Mouse (Mus musculus): ENCODE data around the gene Arhgap24. TPM values are rescaled to one million over a fixed set of nuclear protein-coding genes. Genes with fewer than 3 reads are reported as not detected.
A peak's percentile ranks its signal among the peaks of the same experiment; 100 is the strongest.

The Arhgap24 gene
- polyA plus RNA-seq, 1 experiment from 2014 or later = 10.6 TPM

DNA sequence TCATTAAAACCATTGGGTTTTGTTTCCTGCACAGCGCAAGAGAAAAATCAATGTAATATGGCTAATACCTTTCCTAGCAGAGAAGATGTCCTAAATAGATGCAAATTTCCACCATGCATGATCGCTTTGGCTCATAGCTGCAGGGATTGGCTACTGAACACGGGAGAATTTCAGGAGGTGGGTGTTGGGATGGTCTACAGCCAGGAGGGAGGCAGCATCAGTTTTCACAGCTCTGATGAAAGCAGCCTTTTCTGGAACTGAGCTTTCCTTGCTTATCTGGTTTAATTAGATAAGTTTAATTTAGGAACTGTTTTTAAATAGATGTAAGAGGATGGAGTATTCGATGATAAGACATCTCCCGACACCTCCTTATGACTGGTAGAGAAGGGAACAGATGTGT, 217.2 kb downstream of the Arhgap24 start:
- Histone ChIP-seq H3K27me3 (replicated peaks) (no peaks in the 10 kb centered on the region), H3K27ac (no peak overlapping the region), H3K9me3 (no peaks in the 10 kb centered on the region), H3K9ac (no peak overlapping the region), H3K36me3 (replicated peaks) (no peaks in the 10 kb centered on the region), H3K4me1 (no peaks in the 10 kb centered on the region), H3K4me3 (no peak overlapping the region), H3K4me2 (no peak overlapping the region)
- WGBS = 81% methylated on average over 5 of the region's 5 CpGs
- no peak for ATAC-seq (replicated peaks)

DNA sequence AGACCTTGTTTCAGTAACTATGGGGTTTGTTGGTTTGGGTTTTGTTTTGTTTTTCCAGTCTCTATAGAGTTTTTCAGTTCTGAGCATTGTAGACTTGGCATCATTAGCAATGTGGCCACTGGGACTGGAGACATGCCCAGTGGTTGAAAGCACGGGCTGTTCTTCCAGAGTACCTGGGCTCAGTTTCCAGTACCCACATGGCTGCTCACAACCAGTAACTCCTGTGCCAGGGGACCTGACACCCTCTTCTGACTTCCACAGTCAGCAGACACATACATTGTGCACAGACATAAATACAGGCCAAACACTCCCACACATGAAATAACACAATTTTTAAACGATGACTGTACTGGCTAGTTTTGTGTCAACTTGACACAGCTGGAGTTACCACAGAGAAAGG, 217.7 kb downstream of the Arhgap24 start:
- Histone ChIP-seq H3K36me3 (replicated peaks) (no peaks in the 10 kb centered on the region), H3K9ac (no peak overlapping the region), H3K4me1 (no peaks in the 10 kb centered on the region), H3K9me3 (no peaks in the 10 kb centered on the region), H3K4me2 (no peak overlapping the region), H3K27me3 (replicated peaks) (no peaks in the 10 kb centered on the region), H3K27ac (no peak overlapping the region), H3K4me3 (no peak overlapping the region)
- ATAC-seq (replicated peaks) = no peak
- WGBS = 92% methylated on average over 2 of the region's 2 CpGs

DNA sequence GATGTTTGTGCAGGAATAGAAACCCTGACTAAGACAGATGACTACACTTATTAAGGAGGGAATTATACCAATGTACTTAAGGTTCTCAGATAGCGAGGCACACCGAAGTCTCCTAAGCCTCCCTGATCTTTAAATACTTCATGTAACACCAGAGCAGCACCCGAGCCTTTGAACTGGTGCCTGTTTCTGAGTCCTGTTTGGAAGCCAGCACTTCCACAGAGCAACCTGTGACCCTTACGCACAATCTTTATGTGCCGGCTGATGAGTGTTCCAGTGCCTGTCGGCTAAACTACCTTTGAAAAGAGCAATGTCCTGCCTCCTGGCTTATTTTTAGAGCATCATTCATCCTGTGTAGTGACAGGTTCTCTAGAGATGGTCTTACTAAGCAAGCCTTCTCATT, 221.4 kb downstream of the Arhgap24 start:
- H3K36me3 ChIP-seq (replicated peaks) = no peaks in the 10 kb centered on the region
- no peak for ATAC-seq (replicated peaks)
- H3K27me3 ChIP-seq (replicated peaks) = no peaks in the 10 kb centered on the region
- H3K27ac ChIP-seq = no peak overlapping the region
- no peaks in the 10 kb centered on the region for H3K9me3 ChIP-seq
- no peak overlapping the region for H3K4me3 ChIP-seq
- no peaks in the 10 kb centered on the region for H3K4me1 ChIP-seq
- no peak overlapping the region for H3K4me2 ChIP-seq
- no peak overlapping the region for H3K9ac ChIP-seq
- 87% methylated on average over 6 of the region's 6 CpGs for WGBS

DNA sequence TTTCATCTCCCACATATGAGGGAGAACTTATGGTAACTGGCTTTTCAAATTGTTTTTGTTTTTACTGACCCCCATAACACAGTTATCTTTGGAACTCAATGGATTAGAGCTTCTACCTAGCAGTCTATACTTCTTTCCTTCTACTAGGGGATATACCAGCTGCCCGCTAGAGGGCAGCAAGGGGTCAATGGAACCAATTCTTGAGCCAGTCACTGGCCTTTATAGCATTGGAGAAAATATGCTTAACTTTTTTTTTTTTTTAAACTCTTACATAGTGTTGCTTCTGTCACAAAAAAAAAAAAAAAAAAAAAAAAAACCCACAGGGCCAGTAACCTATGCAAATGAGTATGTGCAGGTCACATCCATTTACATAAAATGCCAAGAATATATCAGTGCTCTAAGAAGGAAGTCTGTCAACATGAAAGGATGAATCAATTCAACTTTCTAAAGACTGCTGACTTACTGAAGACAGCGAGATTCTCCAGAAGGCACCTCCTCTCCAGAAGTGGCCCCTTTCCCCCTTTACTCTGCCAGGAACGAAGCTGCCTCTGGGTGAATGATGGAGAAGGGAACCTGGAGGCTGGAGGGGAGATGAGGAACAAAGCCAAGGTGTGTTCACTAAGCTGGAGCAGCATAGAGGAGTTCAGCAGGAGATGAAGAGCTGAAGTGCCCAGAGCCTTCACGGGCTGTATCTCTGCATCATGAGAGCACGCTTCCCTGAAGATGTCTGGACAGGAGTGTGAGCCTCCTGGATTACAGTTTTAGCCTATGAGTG, 222.3 kb downstream of the Arhgap24 start:
- H3K4me1 ChIP-seq = no peaks in the 10 kb centered on the region
- H3K4me2 ChIP-seq = no peak overlapping the region
- H3K36me3 ChIP-seq (replicated peaks) = no peaks in the 10 kb centered on the region
- WGBS = 53% methylated on average over 5 of the region's 5 CpGs
- no peaks in the 10 kb centered on the region for H3K27me3 ChIP-seq (replicated peaks)
- H3K9ac ChIP-seq = no peak overlapping the region
- no peaks in the 10 kb centered on the region for H3K9me3 ChIP-seq
- H3K27ac ChIP-seq = no peak overlapping the region
- no peak overlapping the region for H3K4me3 ChIP-seq
- ATAC-seq (replicated peaks) = no peak

DNA sequence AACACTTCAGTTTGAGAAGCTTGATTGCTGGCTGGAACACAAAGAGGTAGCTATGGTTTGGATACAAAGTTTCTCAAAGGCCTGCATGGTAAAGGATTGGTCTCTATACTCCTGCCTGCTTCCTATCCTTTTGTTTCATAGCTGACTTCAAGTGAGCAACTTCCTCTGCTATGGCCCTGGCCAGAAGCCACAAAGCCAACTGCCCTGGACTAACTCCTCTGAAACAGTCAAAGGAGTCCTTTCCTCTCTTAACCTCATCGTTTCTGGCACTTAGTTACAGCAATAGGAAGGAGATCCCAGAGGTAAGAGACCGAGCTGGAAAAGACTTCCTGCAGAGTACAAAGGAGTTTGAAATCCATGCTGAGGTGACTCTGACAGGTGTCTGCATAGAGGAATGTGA, 224.0 kb downstream of the Arhgap24 start:
- Histone ChIP-seq H3K9ac (no peak overlapping the region), H3K36me3 (replicated peaks) (no peaks in the 10 kb centered on the region), H3K27ac (no peak overlapping the region), H3K9me3 (no peaks in the 10 kb centered on the region), H3K4me2 (no peak overlapping the region), H3K27me3 (replicated peaks) (no peaks in the 10 kb centered on the region), H3K4me1 (no peaks in the 10 kb centered on the region), H3K4me3 (no peak overlapping the region)
- WGBS = 44% methylated on average over 2 of the region's 2 CpGs
- no peak for ATAC-seq (replicated peaks)

DNA sequence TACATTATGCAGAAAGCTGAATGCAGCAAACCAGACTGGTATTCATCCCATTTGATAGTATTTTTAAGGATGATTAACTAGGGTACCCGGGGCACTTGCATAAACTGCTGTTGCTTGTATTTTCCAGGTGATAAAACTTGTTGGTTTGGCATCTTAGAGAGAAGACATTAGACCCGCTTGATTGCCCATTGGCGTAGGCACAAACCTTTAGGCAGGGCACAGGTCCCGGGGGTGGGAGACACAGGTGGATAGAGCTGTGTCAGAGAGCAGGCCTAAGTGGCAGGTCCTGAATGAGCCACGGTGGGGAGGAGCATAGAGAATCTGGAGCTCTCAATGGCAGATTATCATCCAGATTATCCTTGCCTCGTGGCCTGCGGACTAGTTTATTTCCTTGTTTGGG, 229.1 kb downstream of the Arhgap24 start:
- Histone ChIP-seq H3K9ac (no peak overlapping the region), H3K4me1 (no peaks in the 10 kb centered on the region), H3K9me3 (no peaks in the 10 kb centered on the region), H3K4me2 (no peak overlapping the region), H3K27ac (no peak overlapping the region), H3K27me3 (replicated peaks) (no peaks in the 10 kb centered on the region), H3K4me3 (no peak overlapping the region), H3K36me3 (replicated peaks) (no peaks in the 10 kb centered on the region)
- 80% methylated on average over 7 of the region's 7 CpGs for WGBS
- no peak for ATAC-seq (replicated peaks)

DNA sequence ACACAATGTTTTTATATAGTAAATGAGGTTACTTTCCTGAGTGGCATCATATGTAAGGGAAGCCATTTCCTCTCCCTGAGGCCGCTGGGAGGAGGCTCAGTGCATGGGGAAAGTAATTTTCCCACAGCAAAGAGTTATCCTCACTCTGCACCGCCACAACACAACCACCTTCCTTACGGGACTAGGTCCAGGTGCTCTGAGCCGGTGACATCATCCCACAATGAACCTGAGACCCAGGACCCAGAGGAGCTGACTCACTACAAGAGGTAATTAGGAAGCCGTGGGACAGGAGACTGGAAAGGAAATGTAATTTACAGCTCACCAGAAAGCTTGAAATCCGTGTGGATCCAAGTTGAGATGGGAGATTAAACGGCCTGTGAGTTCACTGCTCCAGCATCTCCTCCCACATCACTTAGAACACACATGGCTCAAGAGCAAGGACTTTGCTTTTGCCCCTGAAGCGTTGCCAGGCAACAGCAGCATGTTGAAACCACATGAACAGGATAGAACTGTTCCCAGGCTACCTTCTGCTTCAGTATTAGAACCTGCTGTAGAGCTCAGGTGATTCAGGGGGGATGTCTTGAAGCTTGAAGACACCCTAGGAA, 238.3 kb downstream of the Arhgap24 start:
- ATAC-seq (replicated peaks) = peak; percentile 69; the same call in 1 of the 2 replicates
- Histone ChIP-seq H3K4me2 (no peak overlapping the region), H3K27ac (no peak overlapping the region)

DNA sequence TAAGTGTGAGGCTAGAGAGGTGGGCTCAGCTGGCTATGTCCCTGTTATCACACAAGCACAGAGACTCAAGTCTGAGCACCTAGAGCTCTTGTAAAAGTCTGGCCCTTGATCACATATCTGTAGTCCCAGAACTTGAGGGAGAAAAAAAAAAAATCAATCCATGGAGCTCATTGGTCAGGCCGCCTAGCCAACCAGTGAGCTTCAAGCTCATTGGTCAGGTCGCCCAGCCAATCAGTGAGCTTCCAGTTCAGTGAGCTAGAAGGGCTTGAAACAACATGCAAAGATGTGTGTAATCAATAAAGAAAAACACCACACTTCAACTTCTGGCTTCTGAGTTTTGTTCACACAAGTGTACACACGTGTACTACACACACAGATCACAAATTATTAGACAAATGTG, 242.4 kb downstream of the Arhgap24 start:
- Histone ChIP-seq H3K27me3 (replicated peaks) (no peaks in the 10 kb centered on the region), H3K4me1 (peaks cover 6% of the 10 kb centered on the region; the same call in 1 of the 2 replicates), H3K9me3 (no peaks in the 10 kb centered on the region), H3K4me2 (no peak overlapping the region), H3K36me3 (replicated peaks) (no peaks in the 10 kb centered on the region), H3K27ac (no peak overlapping the region), H3K4me3 (no peak overlapping the region), H3K9ac (no peak overlapping the region)
- no peak for ATAC-seq (replicated peaks)
- WGBS = 89% methylated on average over 3 of the region's 3 CpGs

More for the DNA sequence above, 238.3 kb downstream of the Arhgap24 start:
- no peaks in the 10 kb centered on the region for H3K36me3 ChIP-seq (replicated peaks)
- peaks cover 6% of the 10 kb centered on the region; the same call in 1 of the 2 replicates for H3K4me1 ChIP-seq
- no peak overlapping the region for H3K4me3 ChIP-seq
- H3K27me3 ChIP-seq (replicated peaks) = no peaks in the 10 kb centered on the region
- H3K9ac ChIP-seq = no peak overlapping the region
- 64% methylated on average over 8 of the region's 8 CpGs for WGBS
- no peaks in the 10 kb centered on the region for H3K9me3 ChIP-seq

DNA sequence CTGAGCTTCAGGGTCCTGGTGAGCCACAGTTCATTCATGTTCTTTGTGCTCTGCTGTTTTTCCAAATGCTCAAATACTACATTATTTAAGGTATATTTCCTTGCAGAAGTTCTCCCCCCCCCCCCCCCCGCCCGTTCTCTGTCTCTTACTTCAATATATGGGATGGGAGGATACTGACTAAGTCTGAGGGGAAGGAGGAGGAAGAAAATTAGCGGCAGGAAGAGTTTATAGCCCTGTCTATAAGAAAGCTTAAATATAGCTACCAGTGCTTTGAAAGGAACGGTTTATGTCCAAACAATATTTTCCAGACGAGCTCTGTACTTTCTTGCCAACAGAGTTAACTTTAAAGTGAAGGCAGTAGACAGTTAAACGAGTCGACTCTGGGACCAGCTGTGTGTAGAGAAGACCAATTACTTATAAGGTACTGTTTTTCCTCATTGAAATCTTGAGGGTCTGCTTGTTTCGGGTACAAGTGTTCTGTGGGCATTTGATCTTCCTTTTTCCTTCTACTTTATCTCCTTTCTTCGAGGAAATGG, 243.7 kb downstream of the Arhgap24 start:
- H3K4me1 ChIP-seq = no peaks in the 10 kb centered on the region
- no peak overlapping the region for H3K4me3 ChIP-seq
- H3K27ac ChIP-seq = no peak overlapping the region
- no peaks in the 10 kb centered on the region for H3K27me3 ChIP-seq (replicated peaks)
- ATAC-seq (replicated peaks) = no peak
- H3K4me2 ChIP-seq = no peak overlapping the region
- H3K9me3 ChIP-seq = no peaks in the 10 kb centered on the region
- H3K9ac ChIP-seq = no peak overlapping the region
- no peaks in the 10 kb centered on the region for H3K36me3 ChIP-seq (replicated peaks)
- 58% methylated on average over 8 of the region's 9 CpGs for WGBS

DNA sequence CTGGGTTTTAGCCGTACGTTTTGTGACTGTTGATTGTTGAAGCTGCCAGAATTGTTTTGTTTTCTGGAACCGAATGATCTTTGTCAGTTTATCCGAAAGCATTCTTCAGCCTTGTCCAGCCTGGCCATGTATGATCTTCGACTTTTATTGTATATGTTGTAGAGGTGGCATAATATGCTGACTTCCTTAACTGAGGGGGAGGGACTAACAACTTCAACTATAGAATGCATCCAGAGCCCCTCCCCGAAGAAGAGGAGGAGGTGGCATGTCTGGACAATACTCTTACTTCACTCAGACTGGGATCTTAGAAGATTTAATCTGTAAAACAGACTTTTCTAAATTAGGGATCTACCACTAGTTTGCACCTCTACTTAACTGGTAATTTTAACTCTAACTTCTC, 244.2 kb downstream of the Arhgap24 start:
- no peak overlapping the region for H3K9ac ChIP-seq
- H3K4me2 ChIP-seq = no peak overlapping the region
- ATAC-seq (replicated peaks) = no peak
- no peaks in the 10 kb centered on the region for H3K27me3 ChIP-seq (replicated peaks)
- no peaks in the 10 kb centered on the region for H3K9me3 ChIP-seq
- H3K27ac ChIP-seq = no peak overlapping the region
- no peak overlapping the region for H3K4me3 ChIP-seq
- WGBS = 79% methylated on average over 6 of the region's 6 CpGs
- no peaks in the 10 kb centered on the region for H3K36me3 ChIP-seq (replicated peaks)
- H3K4me1 ChIP-seq = no peaks in the 10 kb centered on the region

DNA sequence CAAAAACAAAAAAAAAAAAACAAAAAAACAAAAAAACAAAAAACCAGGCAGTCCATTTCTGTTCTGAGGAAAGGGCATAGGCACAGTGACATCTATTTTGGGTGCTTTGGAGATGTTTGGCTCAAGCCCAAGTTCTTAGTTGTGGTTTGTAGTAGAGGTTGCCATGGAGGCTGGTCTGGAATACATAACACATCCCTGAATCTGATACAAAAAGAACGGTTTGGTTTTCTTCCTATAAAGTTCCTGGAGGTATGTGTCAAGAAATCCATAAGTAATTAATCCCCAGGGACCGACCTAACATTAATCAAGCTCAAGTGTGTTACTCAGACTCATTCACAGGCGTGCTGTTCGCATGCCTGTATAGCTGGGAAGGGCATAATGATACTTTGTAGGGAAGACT, 245.8 kb downstream of the Arhgap24 start:
- Histone ChIP-seq H3K9ac (no peak overlapping the region), H3K4me2 (no peak overlapping the region), H3K36me3 (replicated peaks) (no peaks in the 10 kb centered on the region), H3K9me3 (no peaks in the 10 kb centered on the region), H3K4me3 (no peak overlapping the region), H3K27me3 (replicated peaks) (no peaks in the 10 kb centered on the region), H3K4me1 (no peaks in the 10 kb centered on the region), H3K27ac (no peak overlapping the region)
- no peak for ATAC-seq (replicated peaks)
- 65% methylated on average over 4 of the region's 4 CpGs for WGBS

DNA sequence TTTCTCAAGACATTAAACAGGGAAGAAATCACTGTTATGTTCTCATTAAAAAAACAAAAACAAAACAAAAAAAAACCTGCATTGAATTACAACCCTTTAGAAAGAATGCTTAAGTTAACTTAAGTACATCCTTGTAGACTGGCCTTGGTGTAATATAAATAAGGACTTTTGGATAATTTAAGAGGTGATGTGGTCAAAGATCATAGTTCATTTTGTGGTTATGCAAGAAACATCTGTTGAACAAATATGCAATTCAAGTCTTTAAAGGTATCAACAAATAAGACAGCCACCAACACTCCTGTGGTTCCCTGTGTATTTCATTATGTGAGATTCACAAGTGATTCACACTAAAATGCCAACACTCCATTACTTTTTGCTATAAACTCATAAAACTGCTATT, 247.3 kb downstream of the Arhgap24 start:
- H3K27ac ChIP-seq = no peak overlapping the region
- H3K9me3 ChIP-seq = no peaks in the 10 kb centered on the region
- no peaks in the 10 kb centered on the region for H3K36me3 ChIP-seq (replicated peaks)
- no peaks in the 10 kb centered on the region for H3K4me1 ChIP-seq
- ATAC-seq (replicated peaks) = no peak
- H3K4me2 ChIP-seq = no peak overlapping the region
- H3K27me3 ChIP-seq (replicated peaks) = no peaks in the 10 kb centered on the region
- no peak overlapping the region for H3K9ac ChIP-seq
- no peak overlapping the region for H3K4me3 ChIP-seq

DNA sequence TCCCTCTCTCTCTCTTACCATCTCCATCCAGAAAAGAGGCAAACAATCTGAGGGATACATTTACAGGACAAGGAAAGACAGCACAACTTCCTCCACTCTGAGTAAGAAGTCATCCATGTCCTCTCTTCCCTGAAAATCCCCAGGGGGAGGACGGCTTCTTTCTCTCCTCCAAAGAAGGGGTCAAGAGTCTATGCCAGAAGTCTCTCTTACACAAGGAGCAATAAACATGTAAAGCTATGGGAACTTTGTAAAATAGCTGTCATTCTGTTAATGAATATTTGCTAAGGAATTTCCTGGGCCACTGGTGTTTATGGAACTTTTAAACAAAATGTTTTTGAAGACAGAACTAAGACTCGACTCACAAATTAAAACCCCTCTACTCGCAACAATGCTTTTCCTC, 248.3 kb downstream of the Arhgap24 start:
- Histone ChIP-seq H3K9me3 (no peaks in the 10 kb centered on the region), H3K4me3 (no peak overlapping the region), H3K36me3 (replicated peaks) (no peaks in the 10 kb centered on the region), H3K4me2 (no peak overlapping the region), H3K27me3 (replicated peaks) (no peaks in the 10 kb centered on the region), H3K4me1 (no peaks in the 10 kb centered on the region), H3K27ac (no peak overlapping the region), H3K9ac (no peak overlapping the region)
- ATAC-seq (replicated peaks) = no peak
- 87% methylated on average over 3 of the region's 3 CpGs for WGBS

Measured in midbrain, embryonic 15.5 days (tissue).